Mouse (Mus musculus) forebrain, embryonic 14.5 days (tissue): ENCODE results near the gene St3gal6. TPM values are rescaled to one million over a fixed set of nuclear protein-coding genes. Genes with fewer than 3 reads are reported as not detected.

Experiments
- ATAC-seq: fragments of 200-750 bp; cut with Nextera tagmentation; 2 replicates; pipeline ENCODE4 v1.8.0; 2017; ENCODE audit warnings: mild to moderate bottlenecking, moderate library complexity
- DNase-seq: peaks from one replicate; pipeline ENCODE4 v3.0.0-alpha.2; 2015; ENCODE audit warnings: low spot score
- H3K27ac ChIP-seq: fragments of 300-500 bp; sonication (generic); 2 replicates; pipeline ENCODE4 v1.5.1; 2014; ENCODE audit warnings: low read depth, mild to moderate bottlenecking, control low read depth, low read length, moderate library complexity
- H3K27me3 ChIP-seq: fragments of 300-500 bp; sonication (generic); replicated peaks from 2 replicates; pipeline ENCODE4 v1.6.1; 2014; ENCODE audit warnings: low read length, control low read depth, mixed read lengths; ENCODE audit not compliant: control insufficient read depth, insufficient read depth
- H3K36me3 ChIP-seq: fragments of 300-500 bp; sonication (generic); 2 replicates; pipeline ENCODE4 v1.6.1; 2014; ENCODE audit warnings: low read length, control low read depth; ENCODE audit not compliant: control insufficient read depth, insufficient read depth
- H3K4me1 ChIP-seq: fragments of 300-500 bp; sonication (generic); 2 replicates; pipeline ENCODE4 v1.6.1; 2014; ENCODE audit warnings: antibody characterized with exemption, low read length, control low read depth; ENCODE audit not compliant: control insufficient read depth, insufficient read depth
- H3K4me2 ChIP-seq: fragments of 300-500 bp; sonication (generic); 2 replicates; pipeline ENCODE4 v1.6.1; 2014; ENCODE audit warnings: mild to moderate bottlenecking, control low read depth, low read length
- H3K4me3 ChIP-seq: fragments of 300-500 bp; sonication (generic); 2 replicates; pipeline ENCODE4 v1.5.1; 2014; ENCODE audit warnings: low read depth, low read length, control low read depth
- H3K9ac ChIP-seq: fragments of 300-500 bp; sonication (generic); 2 replicates; pipeline ENCODE4 v1.6.1; 2014; ENCODE audit warnings: mild to moderate bottlenecking, low read length, control low read depth, moderate library complexity
- H3K9me3 ChIP-seq: fragments of 300-500 bp; sonication (generic); replicated peaks from 2 replicates; pipeline ENCODE4 v1.6.1; 2016; ENCODE audit warnings: low read length, control low read depth, mixed read lengths; ENCODE audit not compliant: control insufficient read depth
- WGBS: fragments of 180-500 bp; shearing (Covaris S2); extraction: QIAGEN DNeasy Blood & Tissue Kit; methylation state at CpG from one replicate; pipeline ENCODE4 v1.1.7; 2014; 5-methylcytosine and 5-hydroxymethylcytosine counted together
- polyA plus RNA-seq: library from polyadenylated mRNA; unstranded; fragments of >200 nt; fragmentation: Nextera tagmentation; extraction: Ambion mirVana; gene quantifications from 2 replicates; pipeline ENCODE4 v1.2.1, GENCODE M21; 2014

Gene St3gal6
- polyA plus RNA-seq, 1 experiment from 2014 or later = 7.8 TPM

GRCm38 (mm10) chr16:58449073-58449472 lies 75.0 kb downstream of the St3gal6 start:
- H3K27me3 ChIP-seq = no peaks in the 10 kb centered on the region
- no peak overlapping the region for H3K4me2 ChIP-seq
- WGBS = 91% methylated on average over 4 of the region's 4 CpGs
- no peak overlapping the region for H3K4me3 ChIP-seq
- DNase-seq (no peak), ATAC-seq (no peak)
- H3K9me3 ChIP-seq = no peaks in the 10 kb centered on the region
- no peak overlapping the region for H3K9ac ChIP-seq
- H3K27ac ChIP-seq = no peak overlapping the region
- H3K36me3 ChIP-seq = peaks cover 18% of the 10 kb centered on the region
- no peaks in the 10 kb centered on the region; the same call in 1 of the 2 replicates for H3K4me1 ChIP-seq

- no peak for ATAC-seq
- Histone ChIP-seq H3K4me2 (no peak overlapping the region), H3K9ac (no peak overlapping the region), H3K9me3 (no peaks in the 10 kb centered on the region), H3K27me3 (no peaks in the 10 kb centered on the region), H3K4me3 (no peak overlapping the region), H3K4me1 (no peaks in the 10 kb centered on the region; the same call in 1 of the 2 replicates), H3K36me3 (peaks cover 17% of the 10 kb centered on the region), H3K27ac (no peak overlapping the region)
- 93% methylated on average over 4 of the region's 4 CpGs for WGBS
- DNase-seq = peak; percentile 10
Measured at GRCm38 (mm10) chr16:58446281-58447259, 77.5 kb downstream of the St3gal6 start.

- 0 out of 2 replicates have a peak, but pooled peaks cover 3% of the 10 kb centered on the region for H3K36me3 ChIP-seq
- H3K27me3 ChIP-seq = no peaks in the 10 kb centered on the region
- no peaks in the 10 kb centered on the region for H3K9me3 ChIP-seq
- H3K9ac ChIP-seq = no peak overlapping the region
- DNase-seq = no peak
- no peaks in the 10 kb centered on the region; the same call in 1 of the 2 replicates for H3K4me1 ChIP-seq
- WGBS = 70% methylated on average over 6 of the region's 6 CpGs
- no peak overlapping the region for H3K27ac ChIP-seq
- ATAC-seq = no peak
- H3K4me2 ChIP-seq = no peak overlapping the region
- no peak overlapping the region for H3K4me3 ChIP-seq
Measured at GRCm38 (mm10) chr16:58444735-58445134, 79.3 kb downstream of the St3gal6 start.

GRCm38 (mm10) chr16:58432384-58432783 lies 91.7 kb downstream of the St3gal6 start:
- Histone ChIP-seq H3K9ac (no peak overlapping the region), H3K27ac (no peak overlapping the region), H3K4me1 (no peaks in the 10 kb centered on the region), H3K9me3 (no peaks in the 10 kb centered on the region), H3K27me3 (no peaks in the 10 kb centered on the region), H3K36me3 (peaks cover 14% of the 10 kb centered on the region; the same call in 1 of the 2 replicates), H3K4me3 (no peak overlapping the region), H3K4me2 (no peak overlapping the region)
- ATAC-seq (no peak), DNase-seq (no peak)
- WGBS = 95% methylated on average over 1 of the region's 1 CpGs

- Histone ChIP-seq H3K27ac (no peak overlapping the region), H3K27me3 (no peaks in the 10 kb centered on the region), H3K4me3 (no peak overlapping the region), H3K9ac (no peak overlapping the region), H3K4me2 (no peak overlapping the region), H3K4me1 (no peaks in the 10 kb centered on the region), H3K36me3 (peaks cover 6% of the 10 kb centered on the region; the same call in 1 of the 2 replicates), H3K9me3 (no peaks in the 10 kb centered on the region)
- ATAC-seq = no peak
- no peak for DNase-seq
- 75% methylated on average over 7 of the region's 7 CpGs for WGBS
Measured at GRCm38 (mm10) chr16:58430246-58430645, 93.8 kb downstream of the St3gal6 start.

- 46% methylated on average over 11 of the region's 11 CpGs for WGBS
- H3K9me3 ChIP-seq = no peaks in the 10 kb centered on the region
- H3K4me1 ChIP-seq = no peaks in the 10 kb centered on the region
- DNase-seq (peak; percentile 60), ATAC-seq (peak; percentile 44; the same call in 1 of the 2 replicates)
- no peak overlapping the region for H3K4me3 ChIP-seq
- no peak overlapping the region for H3K27ac ChIP-seq
- H3K36me3 ChIP-seq = no peaks in the 10 kb centered on the region
- no peaks in the 10 kb centered on the region for H3K27me3 ChIP-seq
- H3K4me2 ChIP-seq = no peak overlapping the region
- H3K9ac ChIP-seq = no peak overlapping the region
Measured at GRCm38 (mm10) chr16:58421696-58422354, 102.2 kb downstream of the St3gal6 start.

Other genes with a start within 250 kb of the St3gal6 start
- gene Dcbld2, start 115.8 kb downstream of the St3gal6 start, polyA plus RNA-seq = 6.5 and 6.9 TPM in 2 replicates
- not detected in 2 replicates for gene Gm813, start 92.7 kb upstream of the St3gal6 start, polyA plus RNA-seq
- not detected in 2 replicates for gene E330017A01Rik, start 114.5 kb upstream of the St3gal6 start, polyA plus RNA-seq
- gene Cpox, start 146.0 kb upstream of the St3gal6 start, polyA plus RNA-seq = 8.9 and 9.1 TPM in 2 replicates
- gene Gpr15, start 194.8 kb upstream of the St3gal6 start, polyA plus RNA-seq = not detected in 2 replicates
- gene Cldnd1, start 203.7 kb upstream of the St3gal6 start, polyA plus RNA-seq = 134 and 145 TPM in 2 replicates
- not detected in 2 replicates for gene Olfr172, start 238.9 kb upstream of the St3gal6 start, polyA plus RNA-seq